Mouse (Mus musculus) midbrain, embryonic 14.5 days (tissue): Measurements from ENCODE around the gene Slc12a4. TPM values are rescaled to one million over a fixed set of nuclear protein-coding genes. Genes with fewer than 3 reads are reported as not detected.

Source experiments
- microRNA-seq: library from miRNA; unstranded; fragments of <30 nt; microRNA quantifications from one replicate; pipeline ENCODE4, GENCODE M21; 2016
- polyA plus RNA-seq: library from polyadenylated mRNA; unstranded; fragments of >200 nt; fragmentation: Nextera tagmentation; extraction: Ambion mirVana; gene quantifications from 2 replicates; pipeline ENCODE4 v1.2.1, GENCODE M21; 2014

Gene Slc12a4
- polyA plus RNA-seq, 1 experiment from 2014 or later, result 5.2 TPM

Small RNAs within 50 kb of the gene (microRNA-seq; reads per million reads assigned to microRNA genes)
- gene Mir7074, result not detected

Other genes with a start within 250 kb of the Slc12a4 start
- gene Gfod2, start 207.4 kb downstream of the Slc12a4 start, polyA plus RNA-seq, result 75.4 and 77.8 TPM in 2 replicates
- 12.3 and 12.5 TPM in 2 replicates for gene Ranbp10, start 138.7 kb downstream of the Slc12a4 start, polyA plus RNA-seq
- gene Tsnaxip1, start 138.4 kb downstream of the Slc12a4 start, polyA plus RNA-seq, result 0.24 and 0.32 TPM in 2 replicates
- 46.7 and 55.7 TPM in 2 replicates for gene Cenpt, start 112.8 kb downstream of the Slc12a4 start, polyA plus RNA-seq
- 49.8 and 51.5 TPM in 2 replicates for gene Thap11, start 111.0 kb downstream of the Slc12a4 start, polyA plus RNA-seq
- 217 and 221 TPM in 2 replicates for gene Nutf2, start 105.5 kb downstream of the Slc12a4 start, polyA plus RNA-seq
- gene Edc4, start 85.2 kb downstream of the Slc12a4 start, polyA plus RNA-seq, result 47.8 and 49.2 TPM in 2 replicates
- 0.78 TPM in 1 of 2 replicates, not detected in the other for gene Nrn1l, start 72.5 kb downstream of the Slc12a4 start, polyA plus RNA-seq
- gene Pskh1, start 65.7 kb downstream of the Slc12a4 start, polyA plus RNA-seq, result 7.9 and 10.7 TPM in 2 replicates
- gene Ctrl, start 32.2 kb downstream of the Slc12a4 start, polyA plus RNA-seq, result 2.0 and 4.4 TPM in 2 replicates
- 50.7 and 67.8 TPM in 2 replicates for gene Psmb10, start 27.7 kb downstream of the Slc12a4 start, polyA plus RNA-seq
- 1.0 and 1.5 TPM in 2 replicates for gene Lcat, start 22.7 kb downstream of the Slc12a4 start, polyA plus RNA-seq
- not detected in 2 replicates for gene Dpep3, start 13.3 kb upstream of the Slc12a4 start, polyA plus RNA-seq
- gene Dus2, start 25.2 kb upstream of the Slc12a4 start, polyA plus RNA-seq, result 23.1 and 23.2 TPM in 2 replicates
- not detected in 2 replicates for gene Dpep2nb, start 39.9 kb upstream of the Slc12a4 start, polyA plus RNA-seq
- gene Ddx28, start 45.8 kb upstream of the Slc12a4 start, polyA plus RNA-seq, result 17.7 and 21.1 TPM in 2 replicates
- 3.1 and 3.4 TPM in 2 replicates for gene Nfatc3, start 92.7 kb upstream of the Slc12a4 start, polyA plus RNA-seq
- 0.25 TPM in 1 of 2 replicates, not detected in the other for gene Esrp2, start 170.9 kb upstream of the Slc12a4 start, polyA plus RNA-seq
- gene Pla2g15, start 184.3 kb upstream of the Slc12a4 start, polyA plus RNA-seq, result 6.5 and 16.0 TPM in 2 replicates
- 76.1 and 77.8 TPM in 2 replicates for gene Slc7a6, start 202.8 kb upstream of the Slc12a4 start, polyA plus RNA-seq
- 32.3 and 32.9 TPM in 2 replicates for gene Slc7a6os, start 244.8 kb upstream of the Slc12a4 start, polyA plus RNA-seq
- 52.1 and 56.5 TPM in 2 replicates for gene Prmt7, start 244.8 kb upstream of the Slc12a4 start, polyA plus RNA-seq